Mouse (Mus musculus) cortical plate, adult 2 months (tissue): ENCODE data around the gene Lefty2.

Experiments
- CTCF ChIP-seq: fragments of 200-500 bp; IDR thresholded peaks from 2 replicates; pipeline ENCODE4 v1.5.1; 2011; ENCODE audit warnings: mild to moderate bottlenecking, control low read depth, low read length; ENCODE audit not compliant: insufficient read depth; ENCODE audit errors: extremely low read depth
- POLR2A ChIP-seq: fragments of 200-500 bp; IDR thresholded peaks from 2 replicates; pipeline ENCODE4 v1.6.1; 2011; ENCODE audit warnings: mild to moderate bottlenecking, low read length, control low read depth; ENCODE audit not compliant: insufficient read depth; ENCODE audit errors: extremely low read depth

GRCm38 (mm10) chr1:180929599-180929998 is 36.7 kb downstream of the Lefty2 start:
- TF ChIP-seq POLR2A = no peak
- TF ChIP-seq CTCF = no peak
